Mouse (Mus musculus) MEL (cell line): ENCODE results near the gene Slc25a17. TPM values are rescaled to one million over a fixed set of nuclear protein-coding genes. Genes with fewer than 3 reads are reported as not detected.

Source experiments
- DNase-seq: peaks from one replicate; pipeline ENCODE4 v3.0.0; 2011; ENCODE audit warnings: low read depth, low spot score
- H3K27ac ChIP-seq: 2 replicates; pipeline ENCODE4 v1.5.1; 2012; ENCODE audit warnings: low read depth, mild to moderate bottlenecking, control low read depth, low read length, moderate library complexity; ENCODE audit not compliant: control insufficient read depth
- H3K27me3 ChIP-seq, 2 experiments: fragments of 150-350 bp in 1 of 2; sonication (generic) in 1 of 2; 2 replicates each; pipeline ENCODE4 v1.6.1; 2012; ENCODE audit warnings: low read length in 2 of 2, mild to moderate bottlenecking in 2 of 2, improper control_type of control experiment in 1 of 2, moderate library complexity in 1 of 2; ENCODE audit not compliant: insufficient read depth in 2 of 2, control insufficient read depth in 1 of 2
- H3K36me3 ChIP-seq, 2 experiments: 2 replicates each; pipeline ENCODE4 v1.6.1; 2012 to 2014; ENCODE audit warnings: low read length in 2 of 2, improper control_type of control experiment in 1 of 2, inconsistent platforms in 1 of 2, mild to moderate bottlenecking in 1 of 2; ENCODE audit not compliant: insufficient read depth in 2 of 2, control insufficient read depth in 1 of 2
- H3K4me1 ChIP-seq, 2 experiments: fragments of 150-350 bp in 1 of 2; sonication (generic) in 1 of 2; 2 replicates each; pipeline ENCODE4 v1.6.1; 2012; ENCODE audit warnings: low read length in 2 of 2, improper control_type of control experiment in 1 of 2, mild to moderate bottlenecking in 1 of 2; ENCODE audit not compliant: insufficient read depth in 2 of 2, control insufficient read depth in 1 of 2
- H3K4me3 ChIP-seq, 2 experiments: fragments of 150-350 bp in 1 of 2; sonication (generic) in 1 of 2; 2 replicates each; pipeline ENCODE4 v1.5.1; 2012; ENCODE audit warnings: low read depth in 2 of 2, low read length in 2 of 2, mild to moderate bottlenecking in 2 of 2, moderate library complexity in 2 of 2, control low read depth in 1 of 2, improper control_type of control experiment in 1 of 2; ENCODE audit not compliant: control insufficient read depth in 1 of 2, insufficient read depth in 1 of 2
- H3K79me2 ChIP-seq: 2 replicates; pipeline ENCODE4 v1.6.1; 2012; ENCODE audit warnings: mild to moderate bottlenecking, low read length, moderate library complexity; ENCODE audit not compliant: control insufficient read depth, poor library complexity, insufficient read depth
- H3K9ac ChIP-seq: 2 replicates; pipeline ENCODE4 v1.6.1; 2012; ENCODE audit warnings: low read depth, mild to moderate bottlenecking, control low read depth, low read length, moderate library complexity; ENCODE audit not compliant: control insufficient read depth, poor library complexity, severe bottlenecking
- H3K9me3 ChIP-seq: fragments of 150-350 bp; sonication (generic); replicated peaks from 2 replicates; pipeline ENCODE4 v1.6.1; 2012; ENCODE audit warnings: mild to moderate bottlenecking, low read length, improper control_type of control experiment, moderate library complexity; ENCODE audit not compliant: insufficient read depth
- E2F4 ChIP-seq: IDR thresholded peaks from 2 replicates; pipeline ENCODE4 v1.6.1; 2011; ENCODE audit warnings: low read depth, low read length, improper control_type of control experiment, borderline replicate concordance
- ELF1 ChIP-seq: IDR thresholded peaks from 2 replicates; pipeline ENCODE4 v1.6.1; 2014; ENCODE audit warnings: low read depth, mild to moderate bottlenecking, inconsistent platforms, low read length, improper control_type of control experiment, moderate library complexity
- EP300 ChIP-seq, 2 experiments: IDR thresholded peaks; 2 replicates each; pipeline ENCODE4 v1.6.1; 2011; ENCODE audit warnings: improper control_type of control experiment in 2 of 2, low read length in 2 of 2, low read depth in 1 of 2, mild to moderate bottlenecking in 1 of 2
- GABPA ChIP-seq: IDR thresholded peaks from 2 replicates; pipeline ENCODE4 v1.6.1; 2012; ENCODE audit warnings: low read depth, mild to moderate bottlenecking, inconsistent platforms, low read length, improper control_type of control experiment, moderate library complexity
- HCFC1 ChIP-seq: IDR thresholded peaks from 2 replicates; pipeline ENCODE4 v1.6.1; 2012; ENCODE audit warnings: low read depth, mild to moderate bottlenecking, inconsistent platforms, low read length, improper control_type of control experiment, moderate library complexity
- KAT2A ChIP-seq: conservative IDR thresholded peaks from 2 replicates; pipeline ENCODE4 v1.6.1; 2012; ENCODE audit warnings: low read depth, low read length, improper control_type of control experiment, inconsistent platforms
- MAFK ChIP-seq: IDR thresholded peaks from 2 replicates; pipeline ENCODE4 v1.6.1; 2011; ENCODE audit warnings: low read depth, mild to moderate bottlenecking, low read length, improper control_type of control experiment, borderline replicate concordance
- MAX ChIP-seq: IDR thresholded peaks from 2 replicates; pipeline ENCODE4 v1.6.1; 2011; ENCODE audit warnings: low read length, improper control_type of control experiment
- MXI1 ChIP-seq: IDR thresholded peaks from 2 replicates; pipeline ENCODE4 v1.6.1; 2011; ENCODE audit warnings: mild to moderate bottlenecking, low read depth, low read length, improper control_type of control experiment
- MYC ChIP-seq: IDR thresholded peaks from 2 replicates; pipeline ENCODE4 v1.6.1; 2011; ENCODE audit warnings: low read depth, mild to moderate bottlenecking, low read length, improper control_type of control experiment, moderate library complexity
- NELFE ChIP-seq: IDR thresholded peaks from 2 replicates; pipeline ENCODE4 v1.6.1; 2011; ENCODE audit warnings: low read depth, low read length, improper control_type of control experiment
- NRF1 ChIP-seq: IDR thresholded peaks from 2 replicates; pipeline ENCODE4 v1.6.1; 2014; ENCODE audit warnings: low read depth, mild to moderate bottlenecking, inconsistent platforms, low read length, improper control_type of control experiment, moderate library complexity; ENCODE audit not compliant: poor library complexity, insufficient read depth, severe bottlenecking
- POLR2AphosphoS2 ChIP-seq: IDR thresholded peaks from 2 replicates; pipeline ENCODE4 v1.6.1; 2011; ENCODE audit warnings: low read length, improper control_type of control experiment
- POLR2AphosphoS5 ChIP-seq: IDR thresholded peaks from 2 replicates; pipeline ENCODE4 v1.6.1; 2012; ENCODE audit warnings: low read depth, borderline replicate concordance, mild to moderate bottlenecking, inconsistent platforms, low read length, moderate library complexity, mixed read lengths
- RAD21 ChIP-seq: IDR thresholded peaks from 2 replicates; pipeline ENCODE4 v1.6.1; 2011; ENCODE audit warnings: mild to moderate bottlenecking, low read depth, low read length, improper control_type of control experiment
- RCOR1 ChIP-seq: IDR thresholded peaks from 2 replicates; pipeline ENCODE4 v1.6.1; 2012; ENCODE audit warnings: low read depth, mild to moderate bottlenecking, inconsistent platforms, low read length, improper control_type of control experiment
- TCF12 ChIP-seq: IDR thresholded peaks from 2 replicates; pipeline ENCODE4 v1.6.1; 2014; ENCODE audit warnings: low read depth, mild to moderate bottlenecking, inconsistent platforms, low read length, improper control_type of control experiment, moderate library complexity
- UBTF ChIP-seq: IDR thresholded peaks from 2 replicates; pipeline ENCODE4 v1.6.1; 2012; ENCODE audit warnings: low read depth, mild to moderate bottlenecking, inconsistent platforms, low read length, improper control_type of control experiment, moderate library complexity, borderline replicate concordance; ENCODE audit not compliant: insufficient read depth
- USF2 ChIP-seq, 2 experiments: IDR thresholded peaks; 2 replicates each; pipeline ENCODE4 v1.6.1; 2011 to 2012; ENCODE audit warnings: improper control_type of control experiment in 2 of 2, low read length in 2 of 2, borderline replicate concordance in 1 of 2, inconsistent platforms in 1 of 2, low read depth in 1 of 2, mild to moderate bottlenecking in 1 of 2; ENCODE audit not compliant: insufficient read depth in 1 of 2
- polyA plus RNA-seq, 2 experiments: library from polyadenylated mRNA; stranded (reverse) in 1 of 2; unstranded in 1 of 2; fragments of >175 nt in 1 of 2; fragments of >200 nt in 1 of 2; gene quantifications; 2 replicates each; pipeline versions ENCODE4 v1.2.1 to v1.2.4; 2012; ENCODE audit warnings: low replicate concordance in 2 of 2, low read depth in 1 of 2; ENCODE audit not compliant: insufficient read length in 2 of 2, insufficient read depth in 1 of 2, missing spikeins in 1 of 2
- total RNA-seq: library from RNA; depleted of rRNA; stranded (reverse); fragments of 300-350 nt; gene quantifications from 2 replicates; pipeline ENCODE4 v1.2.3, GENCODE M21; 2012

The Slc25a17 gene
- total and polyA plus RNA-seq, 3 experiments = 40.6 to 64.1 TPM; not detected in 1

DNA sequence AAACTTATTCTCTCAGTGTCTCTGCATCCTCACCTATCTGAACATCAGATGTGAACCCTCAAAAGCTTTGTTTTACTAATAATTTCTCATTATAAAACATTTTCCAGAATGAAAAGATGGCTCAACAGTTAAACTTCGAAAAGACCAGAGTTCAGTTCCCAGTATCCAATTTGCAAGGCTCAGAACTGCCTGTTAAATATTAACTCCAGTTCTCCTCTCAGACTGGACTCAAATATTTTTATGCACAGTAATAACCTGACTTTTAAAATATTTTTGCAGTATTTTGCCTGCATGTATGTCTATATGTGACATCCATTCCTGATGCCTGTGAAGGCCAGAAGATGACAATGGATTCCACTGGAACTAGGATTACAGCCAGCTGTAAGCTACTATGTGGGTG, 8.0 kb upstream of the Slc25a17 start:
- TF ChIP-seq MYC (no peak), POLR2AphosphoS5 (no peak), ELF1 (no peak), TCF12 (no peak), RCOR1 (no peak), KAT2A (no peak), NELFE (no peak), HCFC1 (no peak), EP300 (IDR thresholded peaks at IDR 0.05; ENCODE audit: low read depth in 1 of 2, low read length in 2 of 2) (no peak), MXI1 (no peak), MAFK (no peak), RAD21 (no peak), POLR2AphosphoS2 (no peak), GABPA (no peak), E2F4 (no peak), NRF1 (no peak), UBTF (no peak), USF2 (IDR thresholded peaks at IDR 0.05; ENCODE audit: borderline replicate concordance in 1 of 2, insufficient read depth in 1 of 2, low read depth in 1 of 2, low read length in 2 of 2) (no peak)
- Histone ChIP-seq H3K27me3 (no peaks in the 10 kb centered on the region), H3K79me2 (no peaks in the 10 kb centered on the region; the same call in 1 of the 2 replicates), H3K4me1 (no peaks in the 10 kb centered on the region), H3K9ac (no peak overlapping the region), H3K9me3 (no peaks in the 10 kb centered on the region), H3K27ac (no peak overlapping the region), H3K36me3 (peaks cover 0 to 68% of the 10 kb centered on the region in 2 experiments; a peak in 2 of 4 replicates), H3K4me3 (no peak overlapping the region)
- no peak for DNase-seq

DNA sequence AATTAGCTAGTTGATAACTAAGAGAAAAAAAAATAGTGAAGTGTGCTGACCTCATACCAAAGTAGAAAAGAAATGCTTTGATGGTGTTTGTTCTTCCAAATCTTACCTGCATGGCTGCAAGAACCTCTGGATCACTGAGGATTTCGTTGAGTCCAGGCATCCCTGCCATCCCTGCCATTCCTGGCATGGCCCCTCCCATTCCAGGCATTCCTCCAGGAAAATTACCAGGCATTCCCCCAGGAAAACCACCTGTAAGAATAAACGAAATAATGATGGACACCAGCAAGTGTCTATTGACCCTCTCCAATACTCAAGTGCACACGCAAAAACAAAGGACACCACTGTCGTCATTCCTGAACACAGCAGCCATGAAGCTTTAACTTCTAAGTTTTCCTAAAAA, 5.6 kb upstream of the Slc25a17 start:
- Histone ChIP-seq H3K9ac (no peak overlapping the region), H3K27ac (no peak overlapping the region), H3K4me1 (peaks cover 3% of the 10 kb centered on the region in 2 experiments; a peak in 3 of 4 replicates), H3K27me3 (no peaks in the 10 kb centered on the region), H3K9me3 (no peaks in the 10 kb centered on the region), H3K4me3 (no peak overlapping the region), H3K79me2 (no peaks in the 10 kb centered on the region; the same call in 1 of the 2 replicates), H3K36me3 (peaks cover 17 to 48% of the 10 kb centered on the region in 2 experiments)
- TF ChIP-seq MAX (no peak), TCF12 (no peak)
- no peak for DNase-seq
